Mouse (Mus musculus): ENCODE results near the gene Sucla2. TPM values are rescaled to one million over a fixed set of nuclear protein-coding genes. Genes with fewer than 3 reads are reported as not detected.
A peak's percentile ranks its signal among the peaks of the same experiment; 100 is the strongest.
"Not testable (repeated sequence)": the region's sequence is repeated elsewhere in the genome, so short reads cannot be mapped to it uniquely, and the experiment has no call there.

The Sucla2 gene
- polyA plus RNA-seq, 1 experiment from 2014 or later = 78.9 TPM

DNA sequence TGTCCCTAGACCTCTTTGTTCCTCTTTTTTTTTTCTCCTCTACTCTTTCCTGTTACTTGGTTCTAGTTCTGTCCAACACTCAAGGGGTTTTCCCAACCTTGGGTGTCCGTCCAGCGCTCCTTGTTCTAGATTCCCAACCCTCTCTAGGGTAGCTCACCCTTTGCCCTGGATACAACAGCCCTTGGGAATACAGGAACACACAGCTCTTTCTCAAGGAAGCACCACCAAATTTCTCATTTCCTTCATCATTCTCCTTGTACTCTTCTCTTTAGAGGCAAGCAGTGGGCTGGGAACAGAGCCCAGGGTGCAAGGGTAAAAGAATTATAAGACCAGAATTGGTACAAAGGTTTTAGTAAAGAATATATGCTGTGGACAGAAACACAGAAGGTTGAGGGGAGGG is 10.5 kb downstream of the Sucla2 start:
- DNase-seq (ENCODE audit: low spot score) = no peak
- 83% methylated on average over 2 of the region's 2 CpGs for WGBS
- no peaks in the 10 kb centered on the region for H3K9me3 ChIP-seq
- no peak overlapping the region for H3K27ac ChIP-seq
- no peaks in the 10 kb centered on the region for H3K4me1 ChIP-seq (replicated peaks)
- no peak overlapping the region for H3K4me3 ChIP-seq
- no peaks in the 10 kb centered on the region for H3K36me3 ChIP-seq
- H3K27me3 ChIP-seq (ENCODE audit: insufficient read depth, poor library complexity, severe bottlenecking) = no peaks in the 10 kb centered on the region

DNA sequence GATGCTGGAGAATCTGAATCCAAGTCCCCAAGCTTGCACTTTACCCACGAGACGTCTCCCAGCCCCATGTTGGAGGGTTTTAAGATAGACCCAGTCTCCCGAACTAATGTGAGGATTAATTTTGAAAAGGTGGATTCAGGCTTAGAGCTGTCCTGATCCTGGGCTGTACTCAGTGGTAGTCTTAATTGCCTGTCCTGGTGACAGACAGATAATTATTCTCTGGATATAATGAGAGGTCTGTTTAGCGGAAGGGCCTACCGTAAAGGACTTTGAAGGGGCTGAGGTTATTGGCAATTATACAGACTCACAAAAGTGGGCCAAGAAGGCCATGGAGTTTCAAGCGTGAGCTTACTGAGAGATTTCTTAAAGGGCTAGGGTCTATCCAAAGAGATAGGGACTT is 18.7 kb downstream of the Sucla2 start:
- no peaks in the 10 kb centered on the region for H3K27me3 ChIP-seq (ENCODE audit: insufficient read depth, poor library complexity, severe bottlenecking)
- no peak overlapping the region for H3K27ac ChIP-seq
- no peak overlapping the region for H3K4me3 ChIP-seq
- H3K36me3 ChIP-seq = no peaks in the 10 kb centered on the region
- WGBS = 78% methylated on average over 6 of the region's 6 CpGs
- DNase-seq (ENCODE audit: low spot score) = no peak
- H3K9me3 ChIP-seq = no peaks in the 10 kb centered on the region
- H3K4me1 ChIP-seq (replicated peaks) = no peaks in the 10 kb centered on the region

DNA sequence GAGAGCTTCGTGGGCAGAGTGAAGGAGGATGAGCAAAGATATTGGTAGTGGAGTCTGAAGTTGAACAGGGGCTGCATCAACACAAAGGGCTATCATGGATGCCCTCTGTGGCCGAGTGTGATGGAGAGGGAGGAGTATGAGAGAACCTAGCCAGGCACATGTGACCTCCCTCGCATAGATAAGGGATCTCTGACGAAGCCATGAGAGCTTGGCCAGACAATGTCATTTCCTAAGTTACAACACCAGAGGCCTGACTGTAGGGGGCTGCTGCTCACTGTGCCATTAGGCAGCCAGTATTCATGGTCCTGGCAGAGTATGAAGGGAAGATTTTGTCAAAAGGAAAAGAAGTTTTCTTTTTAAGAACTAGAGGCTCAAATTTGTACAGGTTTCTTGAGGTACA is 21.9 kb downstream of the Sucla2 start:
- Histone ChIP-seq H3K36me3 (no peaks in the 10 kb centered on the region), H3K4me1 (replicated peaks) (peaks cover under 1% of the 10 kb centered on the region; the same call in 1 of the 2 replicates), H3K4me3 (no peak overlapping the region), H3K9me3 (no peaks in the 10 kb centered on the region), H3K27ac (no peak overlapping the region), H3K27me3 (ENCODE audit: insufficient read depth, poor library complexity, severe bottlenecking) (no peaks in the 10 kb centered on the region)
- 72% methylated on average over 4 of the region's 4 CpGs for whole genome bisulfite sequencing
- no peak for DNase-seq (ENCODE audit: low spot score)

DNA sequence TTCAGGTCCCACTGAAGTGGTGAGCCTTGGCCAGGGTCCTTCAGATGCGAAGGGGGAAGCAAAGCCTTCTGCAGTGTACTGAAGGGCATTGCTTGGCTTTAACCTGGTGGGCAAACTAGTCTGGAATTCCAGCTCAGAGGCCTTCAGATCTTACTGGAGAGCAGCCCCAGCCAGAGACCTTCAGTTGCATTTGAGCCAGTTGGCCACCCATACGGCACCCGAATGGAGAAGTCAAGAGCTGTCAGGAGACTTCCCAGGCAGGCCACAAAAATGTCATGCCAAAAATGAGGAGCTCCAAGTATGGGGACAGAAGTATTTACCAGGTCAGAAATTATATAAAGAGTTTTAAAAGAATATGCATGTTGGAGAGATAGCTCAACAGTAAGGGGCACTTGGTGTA is 22.9 kb downstream of the Sucla2 start, which contains the start of gene Nudt15:
Nudt15 (minus strand) TSS at position 192 of the 400 bp plus-strand sequence.
- Histone ChIP-seq H3K27ac (no peak within 1 kb of the TSS), H3K4me3 (no peak within 1 kb of the TSS), H3K27me3 (ENCODE audit: insufficient read depth, poor library complexity, severe bottlenecking) (no peaks in the 10 kb centered on the region), H3K4me1 (replicated peaks) (peaks cover 8% of the 10 kb centered on the region), H3K36me3 (no peaks in the 10 kb centered on the region), H3K9me3 (no peaks in the 10 kb centered on the region)
- no peak for DNase-seq (ENCODE audit: low spot score)
- 89% methylated on average over 3 of the region's 3 CpGs for WGBS

DNA sequence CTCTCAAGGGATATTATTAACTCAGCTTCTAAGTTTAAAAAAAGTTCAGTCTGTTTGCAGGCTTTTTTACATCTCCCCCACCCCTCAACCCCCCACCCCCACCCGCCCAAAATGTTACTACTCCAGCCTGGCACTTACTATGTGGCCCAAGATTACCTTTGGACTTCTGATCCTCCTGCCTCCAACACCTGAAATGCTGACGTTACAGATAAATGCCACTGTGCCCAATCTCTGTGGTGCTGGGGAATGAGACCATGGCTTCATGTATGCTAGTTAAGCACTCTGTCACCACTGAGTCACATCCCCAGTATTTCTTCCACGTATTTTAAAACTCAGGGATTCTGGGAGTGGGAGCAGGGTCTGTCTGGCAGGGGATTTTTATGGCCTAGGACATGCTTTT is 25.2 kb downstream of the Sucla2 start:
- H3K4me1 ChIP-seq (replicated peaks) = peaks cover 20% of the 10 kb centered on the region
- no peak overlapping the region for H3K4me3 ChIP-seq
- peaks cover 2% of the 10 kb centered on the region for H3K36me3 ChIP-seq
- no peaks in the 10 kb centered on the region for H3K27me3 ChIP-seq (ENCODE audit: insufficient read depth, poor library complexity, severe bottlenecking)
- WGBS = 54% methylated on average over 3 of the region's 3 CpGs
- no peak overlapping the region for H3K27ac ChIP-seq
- H3K9me3 ChIP-seq = no peaks in the 10 kb centered on the region
- DNase-seq (ENCODE audit: low spot score) = no peak

DNA sequence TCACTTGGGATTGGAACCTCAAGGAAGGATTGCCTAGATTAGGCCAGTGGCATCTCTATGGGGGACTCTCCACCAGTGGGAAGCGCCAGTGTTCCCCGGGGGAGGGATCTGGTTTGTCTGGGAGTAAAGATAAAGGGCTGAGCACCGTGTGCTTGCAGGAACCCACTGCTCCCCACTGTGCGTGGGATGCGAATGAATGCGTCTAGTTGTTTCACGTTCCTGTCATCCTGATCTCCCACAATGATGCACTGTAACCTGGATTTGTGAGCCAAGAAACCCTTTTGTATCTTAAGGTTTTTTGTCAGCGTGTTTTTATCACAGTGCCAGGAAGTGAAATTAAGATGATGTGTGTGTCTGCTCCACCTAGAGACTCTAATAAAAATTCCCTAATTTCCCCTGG is 25.6 kb downstream of the Sucla2 start:
- DNase-seq (ENCODE audit: low spot score) = no peak
- Histone ChIP-seq H3K27ac (no peak overlapping the region), H3K4me3 (no peak overlapping the region), H3K4me1 (replicated peaks) (peaks cover 20% of the 10 kb centered on the region), H3K9me3 (no peaks in the 10 kb centered on the region), H3K27me3 (ENCODE audit: insufficient read depth, poor library complexity, severe bottlenecking) (no peaks in the 10 kb centered on the region), H3K36me3 (peaks cover 6% of the 10 kb centered on the region)
- 44% methylated on average over 8 of the region's 8 CpGs for WGBS

DNA sequence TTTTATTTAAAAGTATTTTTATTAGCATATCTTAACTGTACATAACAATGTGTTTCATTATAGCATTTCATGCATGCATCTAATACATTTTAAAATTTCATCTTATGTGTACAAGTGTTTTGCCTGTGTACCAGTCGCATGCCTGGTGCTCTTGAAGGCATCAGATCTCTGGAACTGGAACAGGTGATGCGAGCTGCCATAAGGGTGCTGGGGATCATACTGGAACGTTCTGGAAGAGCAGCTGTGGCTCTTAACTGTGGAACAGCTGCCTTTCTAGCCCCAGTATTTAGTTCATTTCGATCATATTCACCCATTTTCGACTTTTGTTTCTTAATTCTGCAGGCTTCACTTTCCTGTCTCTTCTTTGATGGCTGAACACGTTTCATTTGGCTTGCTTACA is 26.0 kb downstream of the Sucla2 start:
- Histone ChIP-seq H3K27me3 (ENCODE audit: insufficient read depth, poor library complexity, severe bottlenecking) (no peaks in the 10 kb centered on the region), H3K9me3 (no peaks in the 10 kb centered on the region), H3K27ac (no peak overlapping the region), H3K36me3 (peaks cover 10% of the 10 kb centered on the region), H3K4me1 (replicated peaks) (peaks cover 20% of the 10 kb centered on the region), H3K4me3 (no peak overlapping the region)
- no peak for DNase-seq (ENCODE audit: low spot score)
- 87% methylated on average over 6 of the region's 6 CpGs for whole genome bisulfite sequencing

DNA sequence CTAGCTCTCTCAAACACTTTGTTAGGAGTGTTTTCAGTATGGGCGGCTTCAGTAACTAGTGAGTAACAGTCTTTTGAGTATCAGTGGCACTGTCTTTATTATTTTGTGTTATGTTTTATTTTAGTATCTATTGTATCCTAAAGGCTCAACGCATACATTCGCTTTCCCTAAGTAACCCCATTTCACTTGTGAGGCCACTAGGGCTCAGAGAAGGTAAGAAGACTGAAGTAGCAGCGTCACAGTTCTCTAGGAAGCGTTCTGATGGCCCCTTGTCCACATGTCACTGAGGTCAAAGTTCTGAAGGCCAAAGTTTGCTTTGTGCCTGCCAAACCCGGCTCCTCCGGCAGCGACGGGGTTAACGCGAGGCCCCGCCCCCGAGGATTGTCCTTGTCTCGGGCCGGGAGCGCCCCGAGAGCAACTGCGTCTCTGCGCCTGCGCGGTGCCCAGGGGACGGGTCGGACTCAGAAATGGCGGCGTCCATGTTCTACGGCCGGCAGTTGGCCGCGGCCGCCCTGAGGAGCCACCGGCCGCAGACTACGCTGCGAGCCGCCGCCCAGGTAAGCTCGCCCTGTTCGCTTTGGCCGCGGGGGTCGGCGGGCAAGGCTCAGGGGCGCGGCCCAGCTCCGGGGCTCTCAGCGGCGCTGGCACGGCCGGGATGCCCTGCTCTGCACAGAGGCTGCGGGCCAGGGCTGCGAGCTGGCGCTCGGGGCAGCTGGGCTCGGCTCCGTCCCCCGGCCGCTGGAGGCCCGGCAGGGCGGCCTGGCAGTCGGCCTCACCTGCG is 27.4 kb downstream of the Sucla2 start:
- H3K4me1 ChIP-seq (replicated peaks) = peaks cover 20% of the 10 kb centered on the region
- no peaks in the 10 kb centered on the region for H3K9me3 ChIP-seq
- DNase-seq (ENCODE audit: low spot score) = peak; percentile 97
- H3K27ac ChIP-seq = peak overlapping the region; percentile 93
- 4% methylated on average over 61 of the region's 61 CpGs for WGBS
- peak overlapping the region; percentile 100 for H3K4me3 ChIP-seq
- H3K27me3 ChIP-seq (ENCODE audit: insufficient read depth, poor library complexity, severe bottlenecking) = no peaks in the 10 kb centered on the region
- peaks cover 19% of the 10 kb centered on the region for H3K36me3 ChIP-seq

DNA sequence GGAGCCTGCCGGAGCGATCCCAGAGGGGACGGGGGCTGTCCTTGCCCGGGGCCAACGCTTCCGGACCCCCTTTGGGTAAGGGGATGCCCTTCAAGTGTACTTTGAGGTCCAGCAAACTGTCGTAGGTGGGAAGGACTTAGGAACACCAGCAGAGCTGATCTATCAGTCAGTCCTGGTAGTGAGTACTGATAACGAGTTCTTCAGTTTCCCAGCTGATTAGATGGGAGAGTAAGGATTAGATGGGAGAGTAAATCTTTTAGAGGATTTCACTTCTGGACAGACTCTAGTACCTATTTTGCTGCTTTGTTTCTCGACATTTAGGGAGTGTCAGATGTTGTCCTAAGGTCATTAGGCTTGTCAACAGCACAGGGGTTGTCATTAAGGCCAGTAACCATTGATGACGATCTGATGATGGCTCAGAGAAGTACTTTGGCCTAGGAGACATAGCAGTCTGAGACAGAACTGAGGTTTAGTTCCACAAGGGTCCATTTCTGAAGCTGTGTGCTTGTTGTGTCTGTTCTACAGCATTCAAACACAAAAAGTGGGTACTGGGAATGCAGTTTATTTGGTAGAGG is 28.1 kb downstream of the Sucla2 start:
- Histone ChIP-seq H3K27ac (peak overlapping the region; percentile 93), H3K4me3 (peak overlapping the region; percentile 100), H3K36me3 (peaks cover 19% of the 10 kb centered on the region), H3K27me3 (ENCODE audit: insufficient read depth, poor library complexity, severe bottlenecking) (no peaks in the 10 kb centered on the region), H3K9me3 (no peaks in the 10 kb centered on the region), H3K4me1 (replicated peaks) (peaks cover 20% of the 10 kb centered on the region)
- no peak for DNase-seq (ENCODE audit: low spot score)
- WGBS = 2% methylated on average over 10 of the region's 10 CpGs

DNA sequence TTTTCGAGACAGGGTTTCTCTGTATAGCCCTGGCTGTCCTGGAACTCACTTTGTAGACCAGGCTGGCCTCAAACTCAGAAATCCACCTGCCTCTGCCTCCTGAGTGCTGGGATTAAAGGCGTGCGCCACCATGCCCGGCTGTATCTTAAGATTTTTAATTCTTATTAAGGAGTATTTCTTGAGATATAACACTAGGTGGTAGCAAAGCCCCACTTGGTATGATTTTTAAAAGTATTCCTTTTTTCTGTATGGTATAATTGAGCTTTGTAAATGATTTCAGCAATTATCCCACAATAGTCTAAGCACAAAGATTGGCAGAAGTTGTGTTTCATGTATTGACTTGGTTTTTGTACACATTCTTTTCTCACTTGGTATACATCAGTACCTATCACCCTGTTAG is 44.7 kb downstream of the Sucla2 start:
- 93% methylated on average over 4 of the region's 4 CpGs for WGBS

DNA sequence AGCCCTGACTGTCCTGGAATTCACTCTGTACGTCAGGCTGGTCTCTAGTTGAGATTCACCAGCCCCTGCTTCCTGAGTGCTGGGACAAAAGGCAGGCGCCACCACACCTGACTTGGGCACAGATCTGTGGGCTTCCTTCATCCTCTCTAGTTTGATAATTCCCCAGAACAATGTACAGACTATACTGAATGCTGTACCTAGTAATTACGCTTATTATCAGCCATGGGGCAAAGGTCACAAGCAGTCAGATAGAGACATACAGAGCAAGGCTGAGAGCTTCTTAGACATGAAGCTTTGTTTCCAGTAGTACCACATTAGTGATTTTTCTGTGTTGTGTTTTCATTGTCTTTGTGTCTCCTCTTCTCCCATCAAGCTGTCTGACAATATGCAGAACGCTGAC is 46.0 kb downstream of the Sucla2 start:
- peaks cover 62% of the 10 kb centered on the region for H3K36me3 ChIP-seq
- whole genome bisulfite sequencing = 88% methylated on average over 4 of the region's 4 CpGs

More for the DNA sequence above, 44.7 kb downstream of the Sucla2 start:
- DNase-seq (ENCODE audit: low spot score); H3K4me1 ChIP-seq (replicated peaks); H3K4me3 ChIP-seq; H3K27ac ChIP-seq; H3K9me3 ChIP-seq; H3K27me3 ChIP-seq (ENCODE audit: insufficient read depth, poor library complexity, severe bottlenecking): not testable (repeated sequence)
- peaks cover 53% of the 10 kb centered on the region for H3K36me3 ChIP-seq

DNA sequence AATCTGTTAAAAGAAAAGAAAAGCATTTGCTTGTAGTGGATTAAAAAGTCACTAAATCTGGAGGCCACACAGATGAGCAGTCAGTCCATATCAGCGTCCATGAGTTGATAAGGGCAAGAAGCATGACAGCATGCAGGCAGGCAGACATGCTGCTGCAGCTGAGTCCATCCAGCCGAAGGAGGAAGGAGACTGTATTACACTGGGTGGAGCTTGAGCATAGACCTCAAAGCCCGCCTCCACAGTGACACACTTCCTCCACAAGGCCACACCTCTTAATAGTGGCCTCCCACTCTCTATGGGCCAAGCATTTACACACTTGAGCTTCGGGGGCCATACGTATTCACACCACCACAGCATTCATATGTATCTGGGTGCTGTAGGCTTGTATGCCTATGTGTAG is 48.9 kb downstream of the Sucla2 start:
- H3K4me1 ChIP-seq (replicated peaks) = no peaks in the 10 kb centered on the region
- no peak for DNase-seq (ENCODE audit: low spot score)
- H3K4me3 ChIP-seq = no peak overlapping the region
- peaks cover 63% of the 10 kb centered on the region for H3K36me3 ChIP-seq
- H3K27me3 ChIP-seq (ENCODE audit: insufficient read depth, poor library complexity, severe bottlenecking) = no peaks in the 10 kb centered on the region
- no peaks in the 10 kb centered on the region for H3K9me3 ChIP-seq
- whole genome bisulfite sequencing = 94% methylated on average over 5 of the region's 5 CpGs
- no peak overlapping the region for H3K27ac ChIP-seq

More for the DNA sequence above, 46.0 kb downstream of the Sucla2 start:
- no peak for DNase-seq (ENCODE audit: low spot score)
- Histone ChIP-seq H3K27me3 (ENCODE audit: insufficient read depth, poor library complexity, severe bottlenecking) (no peaks in the 10 kb centered on the region), H3K4me1 (replicated peaks) (no peaks in the 10 kb centered on the region), H3K9me3 (no peaks in the 10 kb centered on the region), H3K27ac (no peak overlapping the region), H3K4me3 (no peak overlapping the region)

DNA sequence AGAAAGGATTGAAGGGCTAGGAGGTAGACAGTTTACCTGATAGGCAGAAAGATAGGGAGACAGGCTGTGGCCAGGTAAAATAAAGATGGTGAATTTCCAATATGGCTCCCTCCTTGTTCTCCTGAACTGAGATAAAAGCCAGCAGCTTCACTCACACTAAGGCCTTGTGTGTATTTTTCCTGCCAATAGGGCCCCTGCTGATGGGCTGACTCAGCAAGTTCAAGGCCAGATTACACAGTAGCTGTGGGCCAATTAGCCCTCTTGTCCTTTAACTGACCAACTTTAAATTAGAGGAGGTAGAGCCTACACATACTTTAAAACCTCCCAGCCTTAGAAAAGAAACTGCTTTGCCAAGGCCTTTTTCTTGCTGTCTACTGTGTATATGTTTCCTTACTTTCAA is 51.2 kb downstream of the Sucla2 start:
- H3K4me1 ChIP-seq (replicated peaks) = no peaks in the 10 kb centered on the region
- H3K36me3 ChIP-seq = peaks cover 67% of the 10 kb centered on the region
- DNase-seq (ENCODE audit: low spot score) = no peak
- H3K27me3 ChIP-seq (ENCODE audit: insufficient read depth, poor library complexity, severe bottlenecking) = no peaks in the 10 kb centered on the region
- no peak overlapping the region for H3K4me3 ChIP-seq
- no peaks in the 10 kb centered on the region for H3K9me3 ChIP-seq
- no peak overlapping the region for H3K27ac ChIP-seq

All from hindbrain, embryonic 10.5 days (tissue).